14 mouse cellular contexts compared by ENCODE assay signal in genomic region chr14:31555963-31556434, GRCm38 (mm10). TPM values are rescaled to one million over a fixed set of nuclear protein-coding genes. Genes with fewer than 3 reads are reported as not detected.
DNase-seq lines count a peak whose midpoint lies in the region; ATAC-seq lines count a peak whose summit lies in the region.
"Had no signal": no experiment of that assay in that cellular context is flagged by ENCODE, and none has a peak within 500 bp of the region (broad histone marks: within the 10 kb centered on the region; RNA-seq: fewer than 3 reads in every experiment).

No protein-coding gene starts in this region.

- intact Hi-C loops in heart, postnatal 36 days (cut with DNase I) = no loop called here

- ATAC-seq in limb, embryonic 15.5 days (ENCODE audit: insufficient number of reproducible peaks, low FRiP score, low TSS enrichment, low read depth) = peak; percentile 65; the same call in 1 of the 2 replicates
- ATAC-seq: Patski had no signal

- no peak overlapping the region for H3K4me3 ChIP-seq in limb, embryonic 15.5 days
- H3K4me3 ChIP-seq: embryonic facial prominence, embryonic 13.5 days had no signal

- no peaks in the 10 kb centered on the region for H3K27me3 ChIP-seq in limb, embryonic 15.5 days
- H3K27me3 ChIP-seq: embryonic facial prominence, embryonic 13.5 days had no signal

- H3K9me3 ChIP-seq in limb, embryonic 15.5 days = no peaks in the 10 kb centered on the region
- H3K9me3 ChIP-seq: embryonic facial prominence, embryonic 13.5 days had no signal

- H3K9ac ChIP-seq in limb, embryonic 15.5 days = no peak overlapping the region
- H3K9ac ChIP-seq: embryonic facial prominence, embryonic 13.5 days had no signal

- H3K4me2 ChIP-seq in limb, embryonic 15.5 days = no peak overlapping the region
- H3K4me2 ChIP-seq: embryonic facial prominence, embryonic 13.5 days had no signal

- H3K27ac ChIP-seq in limb, embryonic 15.5 days = no peak overlapping the region
- H3K27ac ChIP-seq: embryonic facial prominence, embryonic 13.5 days had no signal

- H3K36me3 ChIP-seq in limb, embryonic 15.5 days = no peaks in the 10 kb centered on the region
- H3K36me3 ChIP-seq: embryonic facial prominence, embryonic 13.5 days had no signal

- DNase-seq in heart, adult 11 months = peak; percentile 90
- DNase-seq in heart, postnatal 36 days = no peak
- peak; percentile 15 for DNase-seq in right cerebral cortex, adult 18-20 months
- DNase-seq in right cerebral cortex, postnatal 4 days = no peak
- no peak for DNase-seq in spleen, adult 18-20 months
- no peak for DNase-seq in embryo, embryonic 9.5 days (ENCODE audit: extremely low spot score)
- no peak for DNase-seq in layer of hippocampus, adult 11-12 months (ENCODE audit: low spot score)
- DNase-seq: adrenal gland, postnatal 36 days; cerebellum, adult 9-10 months; kidney, postnatal 10 days had no signal

- 36% methylated on average over 14 of the region's 14 CpGs for WGBS in limb, embryonic 15.5 days

- peaks cover 6% of the 10 kb centered on the region for H3K4me1 ChIP-seq in limb, embryonic 15.5 days

RNA-seq across cellular contexts. Expression of gene Colq, which starts 35.1 kb away (rescaled TPM):
- total RNA-seq in heart, postnatal 36 days (2021) = 1 to 10 TPM; 6.0 to 9.9 TPM
- polyA plus RNA-seq in limb, embryonic 15.5 days (2015; fragmentation: Nextera tagmentation; extraction: Ambion mirVana) = 3.6 and 8.8 TPM in 2 replicates
- total RNA-seq: adrenal gland, postnatal 36 days; hematopoietic stem cell, adult 5-6 weeks had no signal
- polyA plus RNA-seq: Patski had no signal

Comparison
In these comparisons a context has a peak if more than half of its experiments do, and no peak if none do; other contexts are left out.
1. DNase-seq: peak in heart, adult 11 months (single experiment) and right cerebral cortex, adult 18-20 months (single experiment); none in heart, postnatal 36 days (0 of 2), right cerebral cortex, postnatal 4 days (single experiment), spleen, adult 18-20 months (0 of 2), embryo, embryonic 9.5 days (single experiment) and layer of hippocampus, adult 11-12 months (single experiment).